Mouse (Mus musculus) intestine, postnatal 0 days (tissue): Measurements from ENCODE around the gene Mgat5b. TPM values are rescaled to one million over a fixed set of nuclear protein-coding genes. Genes with fewer than 3 reads are reported as not detected.

Experiments used
- ATAC-seq: fragments of 200-750 bp; cut with Nextera tagmentation; 2 replicates; pipeline ENCODE4 v1.8.0; 2017; ENCODE audit warnings: mild to moderate bottlenecking, moderate TSS enrichment, moderate library complexity
- H3K27ac ChIP-seq: fragments of 300-500 bp; sonication (generic); 2 replicates; pipeline ENCODE4 v1.5.1; 2014; ENCODE audit warnings: mild to moderate bottlenecking, low read depth, low read length, moderate library complexity
- H3K27me3 ChIP-seq: fragments of 300-500 bp; sonication (generic); replicated peaks from 2 replicates; pipeline ENCODE4 v1.6.1; 2014; ENCODE audit warnings: low read length, mixed read lengths; ENCODE audit not compliant: control insufficient read depth, insufficient read depth
- H3K36me3 ChIP-seq: fragments of 300-500 bp; sonication (generic); 2 replicates; pipeline ENCODE4 v1.6.1; 2014; ENCODE audit warnings: mild to moderate bottlenecking, moderate library complexity; ENCODE audit not compliant: control insufficient read depth, insufficient read depth
- H3K4me1 ChIP-seq: fragments of 300-500 bp; sonication (generic); replicated peaks from 2 replicates; pipeline ENCODE4 v1.6.1; 2014; ENCODE audit warnings: antibody characterized with exemption, low read length, mixed read lengths; ENCODE audit not compliant: control insufficient read depth, insufficient read depth
- H3K4me2 ChIP-seq: fragments of 300-500 bp; sonication (generic); replicated peaks from 2 replicates; pipeline ENCODE4 v1.6.1; 2014; ENCODE audit warnings: low read depth, mild to moderate bottlenecking, moderate library complexity
- H3K4me3 ChIP-seq: fragments of 300-500 bp; sonication (generic); 2 replicates; pipeline ENCODE4 v1.5.1; 2014; ENCODE audit warnings: low read depth, low read length
- H3K9ac ChIP-seq: fragments of 300-500 bp; sonication (generic); 2 replicates; pipeline ENCODE4 v1.6.1; 2014; ENCODE audit warnings: mild to moderate bottlenecking, low read depth, low read length
- H3K9me3 ChIP-seq: fragments of 300-500 bp; sonication (generic); 2 replicates; pipeline ENCODE4 v1.6.1; 2016; ENCODE audit warnings: mixed run types; ENCODE audit not compliant: control insufficient read depth
- CTCF ChIP-seq: sonication (generic); IDR thresholded peaks from 2 replicates; pipeline ENCODE4 v1.5.1; 2016; ENCODE audit warnings: low read depth, mild to moderate bottlenecking, control low read depth, antibody characterized with exemption, moderate library complexity
- WGBS: fragments of 180-500 bp; shearing (Covaris S2); extraction: QIAGEN DNeasy Blood & Tissue Kit; methylation state at CpG from one replicate; pipeline ENCODE4 v1.1.7; 2014; 5-methylcytosine and 5-hydroxymethylcytosine counted together
- polyA plus RNA-seq: library from polyadenylated mRNA; unstranded; fragments of >200 nt; fragmentation: Nextera tagmentation; extraction: Ambion mirVana; gene quantifications from 2 replicates; pipeline ENCODE4 v1.2.1, GENCODE M21; 2015

The Mgat5b gene
- polyA plus RNA-seq, 1 experiment from 2014 or later = 0.25 TPM

GRCm38 (mm10) chr11:116944346-116944745 lies 25.7 kb downstream of the Mgat5b start:
- no peak overlapping the region for H3K4me3 ChIP-seq
- 48% methylated on average over 4 of the region's 4 CpGs for WGBS
- no peaks in the 10 kb centered on the region for H3K9me3 ChIP-seq
- H3K27ac ChIP-seq = no peak overlapping the region
- no peak overlapping the region for H3K9ac ChIP-seq
- no peaks in the 10 kb centered on the region for H3K4me1 ChIP-seq
- no peak overlapping the region for H3K4me2 ChIP-seq
- no peaks in the 10 kb centered on the region for H3K36me3 ChIP-seq
- ATAC-seq = no peak
- TF ChIP-seq CTCF = no peak
- H3K27me3 ChIP-seq = no peaks in the 10 kb centered on the region

GRCm38 (mm10) chr11:116949832-116950231 lies 31.2 kb downstream of the Mgat5b start:
- no peaks in the 10 kb centered on the region for H3K4me1 ChIP-seq
- H3K27me3 ChIP-seq = no peaks in the 10 kb centered on the region
- H3K36me3 ChIP-seq = no peaks in the 10 kb centered on the region
- H3K27ac ChIP-seq = no peak overlapping the region
- H3K4me3 ChIP-seq = no peak overlapping the region
- no peak overlapping the region for H3K4me2 ChIP-seq
- 50% methylated on average over 9 of the region's 9 CpGs for WGBS
- no peak for ATAC-seq
- no peak overlapping the region for H3K9ac ChIP-seq
- TF ChIP-seq CTCF = no peak
- H3K9me3 ChIP-seq = no peaks in the 10 kb centered on the region

GRCm38 (mm10) chr11:116951429-116951828 lies 32.8 kb downstream of the Mgat5b start:
- no peaks in the 10 kb centered on the region for H3K36me3 ChIP-seq
- no peak overlapping the region for H3K4me2 ChIP-seq
- no peaks in the 10 kb centered on the region for H3K27me3 ChIP-seq
- TF ChIP-seq CTCF = no peak
- no peak overlapping the region for H3K4me3 ChIP-seq
- H3K9ac ChIP-seq = no peak overlapping the region
- H3K9me3 ChIP-seq = no peaks in the 10 kb centered on the region
- no peak overlapping the region for H3K27ac ChIP-seq
- 77% methylated on average over 1 of the region's 1 CpGs for WGBS
- ATAC-seq = no peak
- no peaks in the 10 kb centered on the region for H3K4me1 ChIP-seq

- H3K27ac ChIP-seq = no peak overlapping the region
- ATAC-seq = no peak
- H3K4me2 ChIP-seq = no peak overlapping the region
- TF ChIP-seq CTCF = no peak
- H3K9me3 ChIP-seq = no peaks in the 10 kb centered on the region
- no peak overlapping the region for H3K4me3 ChIP-seq
- H3K4me1 ChIP-seq = no peaks in the 10 kb centered on the region
- H3K9ac ChIP-seq = no peak overlapping the region
- 68% methylated on average over 23 of the region's 23 CpGs for WGBS
- no peaks in the 10 kb centered on the region for H3K36me3 ChIP-seq
- H3K27me3 ChIP-seq = no peaks in the 10 kb centered on the region
Observed at GRCm38 (mm10) chr11:116954231-116955118, 35.8 kb downstream of the Mgat5b start.

- Histone ChIP-seq H3K4me2 (no peak overlapping the region), H3K9me3 (no peaks in the 10 kb centered on the region), H3K36me3 (no peaks in the 10 kb centered on the region), H3K27me3 (0 out of 2 replicates have a peak, but pooled peaks cover 1% of the 10 kb centered on the region), H3K4me3 (no peak overlapping the region), H3K27ac (no peak overlapping the region), H3K4me1 (no peaks in the 10 kb centered on the region), H3K9ac (no peak overlapping the region)
- 45% methylated on average over 5 of the region's 5 CpGs for WGBS
- TF ChIP-seq CTCF = no peak
- ATAC-seq = no peak
Observed at GRCm38 (mm10) chr11:116958601-116959000, 39.9 kb downstream of the Mgat5b start.

- ATAC-seq = no peak
- H3K4me3 ChIP-seq = no peak overlapping the region
- no peak overlapping the region for H3K9ac ChIP-seq
- no peak for TF ChIP-seq CTCF
- H3K4me2 ChIP-seq = no peak overlapping the region
- 82% methylated on average over 7 of the region's 7 CpGs for WGBS
- no peaks in the 10 kb centered on the region for H3K4me1 ChIP-seq
- H3K27me3 ChIP-seq = 0 out of 2 replicates have a peak, but pooled peaks cover 2% of the 10 kb centered on the region
- H3K36me3 ChIP-seq = no peaks in the 10 kb centered on the region
- H3K27ac ChIP-seq = no peak overlapping the region
- no peaks in the 10 kb centered on the region for H3K9me3 ChIP-seq
Observed at GRCm38 (mm10) chr11:116965061-116965460, 46.4 kb downstream of the Mgat5b start.
